Mouse (Mus musculus): Measurements from ENCODE around the gene Zfp580. TPM values are rescaled to one million over a fixed set of nuclear protein-coding genes. Genes with fewer than 3 reads are reported as not detected.
A peak's percentile ranks its signal among the peaks of the same experiment; 100 is the strongest.

Zfp580 gene
- polyA plus RNA-seq, 1 experiment from 2014 or later: 25.0 TPM

DNA sequence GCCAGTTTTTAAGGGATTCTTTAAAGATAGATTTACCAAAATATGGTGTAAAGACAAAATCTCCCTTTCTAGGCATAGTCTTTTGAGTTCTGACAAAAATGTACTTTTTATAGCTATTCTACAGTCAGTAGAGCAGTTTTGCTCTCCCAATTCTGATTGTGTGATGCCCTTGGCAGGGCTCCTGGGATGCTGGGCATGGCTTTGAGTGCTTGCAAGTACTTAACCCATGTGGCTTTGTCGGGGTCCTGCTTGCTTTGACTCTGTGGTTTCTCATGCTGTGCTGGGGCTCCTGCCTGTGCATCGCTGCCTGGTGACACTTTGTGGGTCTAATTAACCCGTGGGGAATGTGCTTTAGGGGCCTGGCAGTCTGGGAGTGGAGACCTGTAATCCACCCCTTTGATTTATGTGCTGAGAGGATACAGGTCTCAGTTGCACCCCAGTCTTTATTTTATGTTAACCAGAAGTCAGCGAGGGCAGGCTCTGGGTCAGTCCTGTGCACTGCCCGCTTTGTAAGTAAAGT is 35.6 kb downstream of the Zfp580 start:
- Histone ChIP-seq H3K9me3 (replicated peaks; ENCODE audit: control insufficient read depth, low read length) (no peaks in the 10 kb centered on the region), H3K27me3 (ENCODE audit: control insufficient read depth, insufficient read depth, low read length) (no peaks in the 10 kb centered on the region), H3K9ac (replicated peaks; ENCODE audit: low read length) (no peak overlapping the region), H3K36me3 (replicated peaks; ENCODE audit: control insufficient read depth, insufficient read depth, low read depth, low read length) (no peaks in the 10 kb centered on the region; the same call in none of the 2 replicates), H3K4me1 (ENCODE audit: control insufficient read depth, insufficient read depth, low read length) (no peaks in the 10 kb centered on the region), H3K4me3 (ENCODE audit: low read depth, low read length) (no peak overlapping the region), H3K27ac (replicated peaks; ENCODE audit: low read depth, low read length) (no peak overlapping the region), H3K4me2 (ENCODE audit: low read depth, low read length) (no peak overlapping the region)
- ATAC-seq (replicated peaks; ENCODE audit: insufficient number of reproducible peaks, low FRiP score, low TSS enrichment, low read depth) (no peak), DNase-seq (ENCODE audit: low spot score) (no peak)
- 85% methylated on average over 5 of the region's 5 CpGs for WGBS

DNA sequence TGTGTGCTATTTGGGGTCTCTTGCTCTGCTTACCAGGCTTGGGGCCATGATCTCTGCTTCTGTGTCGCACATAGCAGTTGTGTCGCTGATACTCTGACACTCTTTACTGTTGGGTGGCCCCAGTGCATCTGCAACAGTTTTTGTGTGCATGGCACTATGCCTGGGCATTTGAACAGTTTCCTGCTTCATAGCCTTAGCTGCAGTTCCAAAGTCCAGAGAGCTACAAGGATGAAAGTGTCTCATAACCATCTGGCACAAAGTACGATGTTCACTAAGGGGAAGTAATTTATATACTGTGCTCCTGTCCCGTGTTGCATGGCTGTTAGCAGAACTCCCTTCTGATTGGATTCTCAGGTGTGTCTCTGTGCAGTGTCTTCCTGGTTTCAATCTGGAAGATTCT is 36.5 kb downstream of the Zfp580 start:
- Histone ChIP-seq H3K36me3 (replicated peaks; ENCODE audit: control insufficient read depth, insufficient read depth, low read depth, low read length) (no peaks in the 10 kb centered on the region; the same call in none of the 2 replicates), H3K27ac (replicated peaks; ENCODE audit: low read depth, low read length) (no peak overlapping the region), H3K9me3 (replicated peaks; ENCODE audit: control insufficient read depth, low read length) (no peaks in the 10 kb centered on the region), H3K9ac (replicated peaks; ENCODE audit: low read length) (no peak overlapping the region), H3K4me3 (ENCODE audit: low read depth, low read length) (no peak overlapping the region), H3K4me2 (ENCODE audit: low read depth, low read length) (no peak overlapping the region), H3K4me1 (ENCODE audit: control insufficient read depth, insufficient read depth, low read length) (no peaks in the 10 kb centered on the region), H3K27me3 (ENCODE audit: control insufficient read depth, insufficient read depth, low read length) (no peaks in the 10 kb centered on the region)
- no peak for ATAC-seq (replicated peaks; ENCODE audit: insufficient number of reproducible peaks, low FRiP score, low TSS enrichment, low read depth)
- no peak for DNase-seq (ENCODE audit: low spot score)
- 90% methylated on average over 4 of the region's 4 CpGs for WGBS

DNA sequence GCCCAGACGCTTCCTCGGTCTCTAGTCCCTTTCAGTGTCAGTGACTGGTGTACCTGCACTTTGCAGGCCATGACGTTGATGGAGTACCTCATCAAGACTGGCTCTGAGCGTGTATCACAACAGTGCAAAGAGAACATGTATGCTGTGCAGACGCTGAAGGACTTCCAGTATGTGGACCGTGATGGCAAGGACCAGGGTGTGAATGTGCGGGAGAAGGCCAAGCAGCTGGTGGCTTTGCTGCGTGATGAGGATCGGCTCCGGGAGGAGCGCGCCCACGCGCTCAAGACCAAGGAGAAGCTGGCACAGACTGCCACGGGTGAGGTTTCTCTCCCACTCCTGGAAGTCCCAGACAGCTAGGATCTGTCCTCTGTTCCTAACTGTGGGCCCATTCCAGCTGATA is 38.5 kb downstream of the Zfp580 start:
- Histone ChIP-seq H3K4me2 (ENCODE audit: low read depth, low read length) (no peak overlapping the region), H3K4me3 (ENCODE audit: low read depth, low read length) (no peak overlapping the region), H3K9me3 (replicated peaks; ENCODE audit: control insufficient read depth, low read length) (no peaks in the 10 kb centered on the region), H3K27me3 (ENCODE audit: control insufficient read depth, insufficient read depth, low read length) (no peaks in the 10 kb centered on the region), H3K27ac (replicated peaks; ENCODE audit: low read depth, low read length) (no peak overlapping the region), H3K36me3 (replicated peaks; ENCODE audit: control insufficient read depth, insufficient read depth, low read depth, low read length) (peaks cover 7% of the 10 kb centered on the region), H3K9ac (replicated peaks; ENCODE audit: low read length) (no peak overlapping the region), H3K4me1 (ENCODE audit: control insufficient read depth, insufficient read depth, low read length) (no peaks in the 10 kb centered on the region)
- ATAC-seq (replicated peaks; ENCODE audit: insufficient number of reproducible peaks, low FRiP score, low TSS enrichment, low read depth) (no peak), DNase-seq (ENCODE audit: low spot score) (no peak)
- 94% methylated on average over 15 of the region's 15 CpGs for WGBS

DNA sequence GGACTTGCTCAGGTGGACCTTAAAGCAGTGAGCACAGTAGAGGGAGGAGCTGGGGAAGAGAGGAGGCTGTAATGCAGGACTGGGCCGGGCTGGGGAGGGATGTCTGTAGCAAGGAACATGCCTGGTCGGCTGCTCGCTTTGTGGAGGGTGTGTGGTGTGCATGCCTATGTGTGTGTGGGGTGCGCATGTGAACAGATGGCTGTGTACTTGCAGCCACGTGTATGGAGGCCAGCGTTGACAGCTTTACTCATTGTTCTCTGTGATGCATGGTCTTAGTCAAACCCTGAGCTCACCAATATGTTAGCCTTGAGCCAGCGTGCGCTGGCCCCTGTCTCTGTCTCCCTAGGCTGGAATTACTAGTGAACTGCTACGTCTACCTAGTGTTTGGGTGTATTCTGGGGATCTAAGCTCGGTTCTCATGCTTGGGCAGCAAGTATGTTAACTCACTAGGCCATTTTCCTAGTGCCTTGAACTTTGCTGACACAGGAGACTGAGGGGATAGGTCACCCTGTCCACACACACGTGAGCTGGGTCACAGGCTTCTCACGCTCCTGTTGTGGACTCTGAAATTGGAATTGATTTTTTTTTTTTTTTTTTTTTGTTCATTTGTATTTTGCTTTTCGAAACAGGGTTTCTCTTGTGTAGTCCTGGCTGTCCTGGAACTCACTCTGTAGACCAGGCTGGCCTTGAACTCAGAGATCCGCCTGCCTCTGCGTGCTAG is 39.8 kb downstream of the Zfp580 start:
- DNase-seq (ENCODE audit: low spot score) (no peak), ATAC-seq (replicated peaks; ENCODE audit: insufficient number of reproducible peaks, low FRiP score, low TSS enrichment, low read depth) (no peak)
- Histone ChIP-seq H3K4me3 (ENCODE audit: low read depth, low read length) (no peak overlapping the region), H3K27me3 (ENCODE audit: control insufficient read depth, insufficient read depth, low read length) (no peaks in the 10 kb centered on the region), H3K27ac (replicated peaks; ENCODE audit: low read depth, low read length) (no peak overlapping the region), H3K9ac (replicated peaks; ENCODE audit: low read length) (no peak overlapping the region), H3K4me1 (ENCODE audit: control insufficient read depth, insufficient read depth, low read length) (no peaks in the 10 kb centered on the region), H3K36me3 (replicated peaks; ENCODE audit: control insufficient read depth, insufficient read depth, low read depth, low read length) (peaks cover 9% of the 10 kb centered on the region; the same call in 1 of the 2 replicates), H3K9me3 (replicated peaks; ENCODE audit: control insufficient read depth, low read length) (no peaks in the 10 kb centered on the region), H3K4me2 (ENCODE audit: low read depth, low read length) (no peak overlapping the region)
- WGBS: 92% methylated on average over 15 of the region's 15 CpGs

DNA sequence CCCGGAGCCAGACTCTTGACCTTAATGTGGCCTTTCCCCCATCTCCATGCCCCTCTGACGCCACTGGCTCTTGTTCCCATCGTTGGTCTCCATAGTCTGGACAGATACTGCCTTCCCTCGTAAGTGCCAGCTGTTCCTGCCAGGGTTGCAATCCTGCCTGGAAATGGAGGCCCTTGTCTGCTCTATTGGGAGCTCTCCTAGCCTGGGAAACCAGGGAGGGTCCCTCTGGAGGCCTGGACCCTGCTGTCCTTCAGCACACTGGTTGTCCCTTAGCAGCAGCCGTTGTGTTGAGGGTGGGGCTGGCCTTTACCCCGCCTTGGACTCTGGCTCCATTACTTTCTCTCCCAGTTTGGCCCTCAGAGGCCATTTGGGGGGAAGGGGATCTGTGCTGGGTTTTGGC is 41.0 kb downstream of the Zfp580 start:
- ATAC-seq (replicated peaks; ENCODE audit: insufficient number of reproducible peaks, low FRiP score, low TSS enrichment, low read depth) (no peak), DNase-seq (ENCODE audit: low spot score) (no peak)
- no peak overlapping the region for H3K27ac ChIP-seq (replicated peaks; ENCODE audit: low read depth, low read length)
- no peak overlapping the region for H3K9ac ChIP-seq (replicated peaks; ENCODE audit: low read length)
- peaks cover 9% of the 10 kb centered on the region; the same call in 1 of the 2 replicates for H3K36me3 ChIP-seq (replicated peaks; ENCODE audit: control insufficient read depth, insufficient read depth, low read depth, low read length)
- H3K4me2 ChIP-seq (ENCODE audit: low read depth, low read length): no peak overlapping the region
- H3K27me3 ChIP-seq (ENCODE audit: control insufficient read depth, insufficient read depth, low read length): no peaks in the 10 kb centered on the region
- no peaks in the 10 kb centered on the region for H3K4me1 ChIP-seq (ENCODE audit: control insufficient read depth, insufficient read depth, low read length)
- no peaks in the 10 kb centered on the region for H3K9me3 ChIP-seq (replicated peaks; ENCODE audit: control insufficient read depth, low read length)
- 80% methylated on average over 6 of the region's 6 CpGs for WGBS
- H3K4me3 ChIP-seq (ENCODE audit: low read depth, low read length): no peak overlapping the region

DNA sequence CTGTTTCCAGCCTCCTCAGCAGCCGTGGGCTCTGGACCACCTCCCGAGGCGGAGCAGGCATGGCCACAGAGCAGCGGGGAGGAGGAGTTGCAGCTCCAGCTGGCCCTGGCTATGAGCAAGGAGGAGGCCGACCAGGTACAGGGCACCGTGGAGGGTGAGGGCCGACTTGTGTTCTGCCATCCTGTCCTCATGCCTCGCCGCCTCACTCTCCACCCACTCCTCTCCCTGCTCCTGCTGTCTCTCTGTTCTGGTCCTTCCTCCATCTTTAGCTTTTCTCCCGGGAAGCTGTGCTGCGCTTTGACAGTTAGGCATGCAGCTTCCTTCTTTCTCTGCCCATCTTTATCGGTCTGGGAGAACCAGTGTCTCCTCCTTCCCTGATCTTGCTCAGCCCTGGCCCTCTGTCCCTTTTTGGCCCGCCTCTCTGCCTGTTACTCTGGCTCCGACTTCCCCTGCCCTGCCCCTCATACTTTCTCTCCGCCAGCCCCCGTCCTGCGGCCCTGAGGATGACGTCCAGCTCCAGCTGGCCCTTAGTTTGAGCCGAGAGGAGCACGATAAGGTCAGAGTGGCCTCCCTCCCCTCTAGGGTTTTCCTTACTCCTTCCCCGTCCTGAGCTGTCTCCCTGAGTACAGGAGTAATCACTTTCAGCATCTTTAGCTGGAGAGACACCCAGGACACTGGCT is 41.6 kb downstream of the Zfp580 start:
- DNase-seq (ENCODE audit: low spot score) (no peak), ATAC-seq (replicated peaks; ENCODE audit: insufficient number of reproducible peaks, low FRiP score, low TSS enrichment, low read depth) (no peak)
- Histone ChIP-seq H3K4me2 (ENCODE audit: low read depth, low read length) (no peak overlapping the region), H3K27ac (replicated peaks; ENCODE audit: low read depth, low read length) (no peak overlapping the region), H3K9ac (replicated peaks; ENCODE audit: low read length) (no peak overlapping the region), H3K36me3 (replicated peaks; ENCODE audit: control insufficient read depth, insufficient read depth, low read depth, low read length) (peaks cover 9% of the 10 kb centered on the region; the same call in 1 of the 2 replicates), H3K27me3 (ENCODE audit: control insufficient read depth, insufficient read depth, low read length) (no peaks in the 10 kb centered on the region), H3K4me3 (ENCODE audit: low read depth, low read length) (no peak overlapping the region), H3K9me3 (replicated peaks; ENCODE audit: control insufficient read depth, low read length) (no peaks in the 10 kb centered on the region), H3K4me1 (ENCODE audit: control insufficient read depth, insufficient read depth, low read length) (no peaks in the 10 kb centered on the region)
- WGBS: 86% methylated on average over 21 of the region's 21 CpGs

DNA sequence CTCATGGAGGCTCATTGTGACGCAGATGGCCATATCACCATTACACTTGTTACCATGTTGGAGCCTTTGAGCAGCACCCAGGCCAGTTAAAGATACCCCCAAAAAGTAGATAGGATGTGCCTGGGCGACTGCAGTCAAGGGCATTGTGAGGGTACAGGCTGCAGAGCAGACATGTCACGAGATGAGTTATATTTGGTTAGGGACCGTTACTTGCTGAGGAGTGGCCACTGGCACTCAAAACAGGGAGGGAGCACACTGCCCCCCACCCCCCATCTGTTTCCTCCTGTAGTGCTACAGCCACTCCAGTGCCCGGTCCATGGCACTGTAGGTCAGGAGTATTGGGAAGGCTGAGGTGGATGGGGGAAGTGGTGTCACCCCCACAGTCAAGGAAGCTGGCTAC is 47.4 kb downstream of the Zfp580 start:
- 92% methylated on average over 5 of the region's 5 CpGs for WGBS
- H3K9me3 ChIP-seq (replicated peaks; ENCODE audit: control insufficient read depth, low read length): no peaks in the 10 kb centered on the region
- peaks cover 3% of the 10 kb centered on the region; the same call in 1 of the 2 replicates for H3K36me3 ChIP-seq (replicated peaks; ENCODE audit: control insufficient read depth, insufficient read depth, low read depth, low read length)
- H3K27ac ChIP-seq (replicated peaks; ENCODE audit: low read depth, low read length): no peak overlapping the region
- H3K9ac ChIP-seq (replicated peaks; ENCODE audit: low read length): no peak overlapping the region
- no peak overlapping the region for H3K4me3 ChIP-seq (ENCODE audit: low read depth, low read length)
- no peak for ATAC-seq (replicated peaks; ENCODE audit: insufficient number of reproducible peaks, low FRiP score, low TSS enrichment, low read depth)
- no peaks in the 10 kb centered on the region for H3K27me3 ChIP-seq (ENCODE audit: control insufficient read depth, insufficient read depth, low read length)
- no peaks in the 10 kb centered on the region for H3K4me1 ChIP-seq (ENCODE audit: control insufficient read depth, insufficient read depth, low read length)
- no peak for DNase-seq (ENCODE audit: low spot score)
- no peak overlapping the region for H3K4me2 ChIP-seq (ENCODE audit: low read depth, low read length)

DNA sequence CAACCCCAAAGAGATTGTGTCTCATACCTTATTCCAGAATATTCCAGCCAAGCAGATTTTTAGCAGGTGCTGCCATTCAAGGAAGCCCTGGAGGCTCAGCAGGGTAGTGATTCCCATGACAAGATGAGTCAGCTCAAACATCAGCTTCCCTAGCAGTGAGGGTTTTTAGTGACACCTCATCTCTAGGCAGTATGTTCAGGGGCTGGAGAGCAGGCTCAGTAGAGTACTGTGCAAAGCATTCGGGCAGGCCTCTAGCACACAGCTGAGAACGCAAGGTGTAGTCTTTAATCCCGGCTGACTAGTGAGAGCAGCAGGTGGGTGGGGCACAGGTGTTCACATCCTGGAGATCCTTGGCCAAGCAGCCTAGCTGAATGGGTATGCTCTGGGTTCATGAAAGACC is 48.5 kb downstream of the Zfp580 start:
- Histone ChIP-seq H3K9me3 (replicated peaks; ENCODE audit: control insufficient read depth, low read length) (no peaks in the 10 kb centered on the region), H3K4me3 (ENCODE audit: low read depth, low read length) (no peak overlapping the region), H3K4me1 (ENCODE audit: control insufficient read depth, insufficient read depth, low read length) (no peaks in the 10 kb centered on the region), H3K36me3 (replicated peaks; ENCODE audit: control insufficient read depth, insufficient read depth, low read depth, low read length) (peaks cover 3% of the 10 kb centered on the region; the same call in 1 of the 2 replicates), H3K27me3 (ENCODE audit: control insufficient read depth, insufficient read depth, low read length) (no peaks in the 10 kb centered on the region), H3K27ac (replicated peaks; ENCODE audit: low read depth, low read length) (no peak overlapping the region), H3K4me2 (ENCODE audit: low read depth, low read length) (no peak overlapping the region), H3K9ac (replicated peaks; ENCODE audit: low read length) (no peak overlapping the region)
- DNase-seq (ENCODE audit: low spot score): no peak
- ATAC-seq (replicated peaks; ENCODE audit: insufficient number of reproducible peaks, low FRiP score, low TSS enrichment, low read depth): 0 out of 2 replicates have a peak, but pooled peaks have one; percentile 46
- 84% methylated on average over 3 of the region's 3 CpGs for WGBS

Data from embryonic facial prominence, embryonic 11.5 days (tissue).